Mouse (Mus musculus) forebrain, embryonic 10.5 days (tissue): Measurements from ENCODE around the gene Il23r. TPM values are rescaled to one million over a fixed set of nuclear protein-coding genes. Genes with fewer than 3 reads are reported as not detected.

Experiments used
- DNase-seq: peaks from one replicate; pipeline ENCODE4 v3.0.0-alpha.2; 2017; ENCODE audit warnings: low spot score; ENCODE audit errors: extremely low spot score
- H3K27ac ChIP-seq: fragments of 300-500 bp; sonication (generic); 2 replicates; pipeline ENCODE4 v1.5.1; 2016; ENCODE audit warnings: mild to moderate bottlenecking
- H3K27me3 ChIP-seq: fragments of 300-500 bp; sonication (generic); 2 replicates; pipeline ENCODE4 v1.6.1; 2016; ENCODE audit warnings: mild to moderate bottlenecking; ENCODE audit not compliant: poor library complexity, severe bottlenecking
- H3K36me3 ChIP-seq: fragments of 300-500 bp; sonication (generic); replicated peaks from 2 replicates; pipeline ENCODE4 v1.6.1; 2016; ENCODE audit warnings: mild to moderate bottlenecking, moderate library complexity
- H3K4me1 ChIP-seq: fragments of 300-500 bp; sonication (generic); 2 replicates; pipeline ENCODE4 v1.6.1; 2016
- H3K4me3 ChIP-seq: fragments of 300-500 bp; sonication (generic); 2 replicates; pipeline ENCODE4 v1.5.1; 2016; ENCODE audit warnings: mild to moderate bottlenecking, moderate library complexity
- H3K9me3 ChIP-seq: fragments of 300-500 bp; sonication (generic); 2 replicates; pipeline ENCODE4 v1.6.1; 2016; ENCODE audit warnings: mild to moderate bottlenecking, moderate library complexity
- WGBS: fragments of 180-500 bp; shearing (Covaris S2); methylation state at CpG from one replicate; pipeline ENCODE4 v1.1.7; 2016; 5-methylcytosine and 5-hydroxymethylcytosine counted together
- polyA plus RNA-seq: library from polyadenylated mRNA; unstranded; fragments of >200 nt; fragmentation: Nextera tagmentation; extraction: Ambion mirVana; gene quantifications from 2 replicates; pipeline ENCODE4 v1.2.1, GENCODE M21; 2016

Gene Il23r
- polyA plus RNA-seq, 1 experiment from 2014 or later: not detected

- H3K36me3 ChIP-seq: no peaks in the 10 kb centered on the region
- 72% methylated on average over 2 of the region's 2 CpGs for WGBS
- H3K4me3 ChIP-seq: no peak overlapping the region
Observed at GRCm38 (mm10) chr6:67413378-67413777, 78.3 kb downstream of the Il23r start.

GRCm38 (mm10) chr6:67405281-67405682, 86.4 kb downstream of the Il23r start:
- H3K36me3 ChIP-seq: no peaks in the 10 kb centered on the region
- 39% methylated on average over 3 of the region's 3 CpGs for WGBS
- H3K4me3 ChIP-seq: no peak overlapping the region
- no peaks in the 10 kb centered on the region; the same call in 1 of the 2 replicates for H3K27me3 ChIP-seq
- peaks cover 10% of the 10 kb centered on the region; the same call in 1 of the 2 replicates for H3K4me1 ChIP-seq
- no peaks in the 10 kb centered on the region; the same call in 1 of the 2 replicates for H3K9me3 ChIP-seq
- no peak for DNase-seq
- no peak overlapping the region for H3K27ac ChIP-seq

More at GRCm38 (mm10) chr6:67413378-67413777, 78.3 kb downstream of the Il23r start:
- Histone ChIP-seq H3K9me3 (no peaks in the 10 kb centered on the region), H3K27me3 (no peaks in the 10 kb centered on the region), H3K27ac (no peak overlapping the region), H3K4me1 (no peaks in the 10 kb centered on the region)
- DNase-seq: no peak

GRCm38 (mm10) chr6:67399551-67399950, 92.1 kb downstream of the Il23r start:
- Histone ChIP-seq H3K36me3 (no peaks in the 10 kb centered on the region), H3K9me3 (no peaks in the 10 kb centered on the region; the same call in 1 of the 2 replicates), H3K4me3 (no peak overlapping the region), H3K27ac (no peak overlapping the region), H3K4me1 (no peaks in the 10 kb centered on the region), H3K27me3 (no peaks in the 10 kb centered on the region)
- WGBS: 82% methylated on average over 5 of the region's 5 CpGs
- DNase-seq: no peak

- DNase-seq: peak; percentile 15
- WGBS: 2% methylated on average over 26 of the region's 26 CpGs
- H3K9me3 ChIP-seq: no peaks in the 10 kb centered on the region
- peaks cover 10% of the 10 kb centered on the region for H3K4me1 ChIP-seq
- peaks cover 24% of the 10 kb centered on the region for H3K27me3 ChIP-seq
- H3K27ac ChIP-seq: no peak within 1 kb of the TSS
- no peaks in the 10 kb centered on the region for H3K36me3 ChIP-seq
- H3K4me3 ChIP-seq: peak within 1 kb of the TSS; percentile 53
Observed at GRCm38 (mm10) chr6:67375982-67376391, 115.7 kb downstream of the Il23r start, which contains the start of gene Il12rb2. Gene Il12rb2 (minus strand): TSS chr6:67376188.

Other genes with a start within 250 kb of the Il23r start
- gene Il12rb2, start 115.7 kb downstream of the Il23r start, polyA plus RNA-seq: 0.07 TPM in 1 of 2 replicates, not detected in the other
- gene Tacstd2, start 43.9 kb upstream of the Il23r start, polyA plus RNA-seq: 2.8 and 4.3 TPM in 2 replicates